Mouse (Mus musculus): ENCODE results near the gene Med6. TPM values are rescaled to one million over a fixed set of nuclear protein-coding genes. Genes with fewer than 3 reads are reported as not detected.

The Med6 gene
- polyA plus RNA-seq (2014; fragmentation: Illumina TruSeq; extraction: RNeasy Lipid Tissue Mini Kit (QIAGEN cat#74804); ENCODE audit: low read depth, low replicate concordance): 65.9 TPM

DNA sequence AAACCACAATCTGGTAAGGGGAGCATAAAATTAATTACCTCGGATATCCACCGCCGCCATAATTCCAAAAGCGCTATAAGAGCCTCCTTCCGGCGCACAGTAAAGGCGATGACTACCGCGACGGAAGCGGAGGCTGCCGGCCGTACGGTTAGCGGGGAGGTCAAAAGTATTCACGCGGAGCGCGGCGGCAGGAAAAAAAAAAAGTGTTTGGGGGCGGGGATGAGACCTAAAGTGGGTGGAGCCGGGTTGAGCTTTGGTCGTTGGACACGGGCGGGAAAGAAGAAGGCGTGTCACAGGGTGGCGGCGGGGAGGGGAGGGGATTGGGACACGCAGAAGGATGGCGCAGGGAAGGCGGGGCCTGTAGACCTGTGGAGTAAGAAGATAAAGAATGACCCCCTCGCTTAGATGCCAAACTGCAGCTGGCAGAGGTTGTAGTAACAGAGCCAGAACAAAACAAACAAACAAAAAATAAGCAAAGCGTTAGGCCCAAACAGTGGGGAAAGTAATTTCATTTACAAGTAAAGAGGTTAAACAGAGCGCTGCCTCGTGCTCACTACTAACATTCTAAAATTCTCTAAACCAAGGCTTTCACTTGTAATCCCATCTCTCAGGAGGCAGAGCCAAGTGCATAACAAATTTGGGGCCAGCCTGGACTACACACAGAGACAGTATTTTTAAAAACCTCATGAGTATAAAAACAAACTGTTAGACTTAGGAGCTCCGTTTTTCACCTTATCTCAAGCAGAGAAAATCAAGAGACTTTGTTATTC, at the start of gene Med6:
Gene Med6, minus strand, starts transcription at position 107 of the 770 bp plus-strand sequence.

GRCm38 (mm10) chr12:81630915-81631660, 36.3 kb upstream of the Med6 start, which contains the start of gene Ttc9:
Gene Ttc9, plus strand, starts transcription at chr12:81631249.

GRCm38 (mm10) chr12:81568374-81568773, 26.4 kb downstream of the Med6 start, which contains the start of gene Adam21:
Gene Adam21, minus strand, starts transcription at chr12:81568474.

GRCm38 (mm10) chr12:81532316-81533028, 62.3 kb downstream of the Med6 start, which contains the start of the genes Gm20498 and Synj2bp:
Gene Gm20498, minus strand, starts transcription at chr12:81532905.
Gene Synj2bp, minus strand, starts transcription at chr12:81532911.

Other genes with a start within 250 kb of the Med6 start
- 1.5 TPM for gene Gm4787, start 215.5 kb downstream of the Med6 start, polyA plus RNA-seq (2014; fragmentation: Illumina TruSeq; extraction: RNeasy Lipid Tissue Mini Kit (QIAGEN cat#74804); ENCODE audit: low read depth, low replicate concordance)
- 0.87 TPM for gene Adam4, start 173.1 kb downstream of the Med6 start, polyA plus RNA-seq (2014; fragmentation: Illumina TruSeq; extraction: RNeasy Lipid Tissue Mini Kit (QIAGEN cat#74804); ENCODE audit: low read depth, low replicate concordance)
- gene Cox16, start 109.9 kb downstream of the Med6 start, polyA plus RNA-seq (2014; fragmentation: Illumina TruSeq; extraction: RNeasy Lipid Tissue Mini Kit (QIAGEN cat#74804); ENCODE audit: low read depth, low replicate concordance): 457 TPM
- 23.0 TPM for gene Gm20498, start 62.1 kb downstream of the Med6 start, polyA plus RNA-seq (2014; fragmentation: Illumina TruSeq; extraction: RNeasy Lipid Tissue Mini Kit (QIAGEN cat#74804); ENCODE audit: low read depth, low replicate concordance)
- 173 TPM for gene Synj2bp, start 62.1 kb downstream of the Med6 start, polyA plus RNA-seq (2014; fragmentation: Illumina TruSeq; extraction: RNeasy Lipid Tissue Mini Kit (QIAGEN cat#74804); ENCODE audit: low read depth, low replicate concordance)
- not detected for gene Adam21, start 26.5 kb downstream of the Med6 start, polyA plus RNA-seq (2014; fragmentation: Illumina TruSeq; extraction: RNeasy Lipid Tissue Mini Kit (QIAGEN cat#74804); ENCODE audit: low read depth, low replicate concordance)
- 1.2 TPM for gene Ttc9, start 36.2 kb upstream of the Med6 start, polyA plus RNA-seq (2014; fragmentation: Illumina TruSeq; extraction: RNeasy Lipid Tissue Mini Kit (QIAGEN cat#74804); ENCODE audit: low read depth, low replicate concordance)
- 0.17 TPM for gene Map3k9, start 186.2 kb upstream of the Med6 start, polyA plus RNA-seq (2014; fragmentation: Illumina TruSeq; extraction: RNeasy Lipid Tissue Mini Kit (QIAGEN cat#74804); ENCODE audit: low read depth, low replicate concordance)